Mouse (Mus musculus) kidney, postnatal 36 days (tissue): ENCODE results near the gene Ftsj3.
"Not testable (repeated sequence)": the region's sequence is repeated elsewhere in the genome, so short reads cannot be mapped to it uniquely, and the experiment has no call there.

Experiments used
- DNase-seq, 2 experiments: peaks; one replicate each; pipeline ENCODE4 v3.0.0; 2021 to 2022; ENCODE audit warnings: mixed read lengths in 2 of 2

The Ftsj3 gene

GRCm38 (mm10) chr11:106201337-106202122 lies 54.3 kb downstream of the Ftsj3 start:
- DNase-seq = no peak

GRCm38 (mm10) chr11:106200756-106201155 lies 55.1 kb downstream of the Ftsj3 start:
- no peak for DNase-seq

GRCm38 (mm10) chr11:106199997-106200396 lies 55.9 kb downstream of the Ftsj3 start:
- DNase-seq = not testable (repeated sequence)
